Mouse (Mus musculus) heart, embryonic 12.5 days (tissue): ENCODE measurements around the gene Nkx2-5. TPM values are rescaled to one million over a fixed set of nuclear protein-coding genes. Genes with fewer than 3 reads are reported as not detected.

Source experiments
- ATAC-seq: fragments of 200-750 bp; cut with Nextera tagmentation; 2 replicates; pipeline ENCODE4 v1.8.0; 2017; ENCODE audit warnings: moderate TSS enrichment, moderate library complexity; ENCODE audit not compliant: insufficient number of reproducible peaks, low FRiP score
- H3K27ac ChIP-seq: fragments of 300-500 bp; sonication (generic); 2 replicates; pipeline ENCODE4 v1.5.1; 2016; ENCODE audit warnings: mild to moderate bottlenecking, moderate library complexity; ENCODE audit not compliant: poor library complexity, severe bottlenecking
- H3K27me3 ChIP-seq: fragments of 300-500 bp; sonication (generic); replicated peaks from 2 replicates; pipeline ENCODE4 v1.6.1; 2016; ENCODE audit warnings: mild to moderate bottlenecking, moderate library complexity
- H3K36me3 ChIP-seq: fragments of 300-500 bp; sonication (generic); 2 replicates; pipeline ENCODE4 v1.6.1; 2016; ENCODE audit warnings: mild to moderate bottlenecking, moderate library complexity
- H3K4me1 ChIP-seq: fragments of 300-500 bp; sonication (generic); replicated peaks from 2 replicates; pipeline ENCODE4 v1.6.1; 2016; ENCODE audit warnings: mild to moderate bottlenecking
- H3K4me2 ChIP-seq: fragments of 300-500 bp; sonication (generic); 2 replicates; pipeline ENCODE4 v1.6.1; 2016; ENCODE audit warnings: mild to moderate bottlenecking, moderate library complexity
- H3K4me3 ChIP-seq: fragments of 300-500 bp; sonication (generic); 2 replicates; pipeline ENCODE4 v1.5.1; 2016; ENCODE audit warnings: mild to moderate bottlenecking
- H3K9ac ChIP-seq: fragments of 300-500 bp; sonication (generic); 2 replicates; pipeline ENCODE4 v1.6.1; 2016; ENCODE audit warnings: mild to moderate bottlenecking, moderate library complexity
- H3K9me3 ChIP-seq: fragments of 300-500 bp; sonication (generic); replicated peaks from 2 replicates; pipeline ENCODE4 v1.6.1; 2016; ENCODE audit warnings: mild to moderate bottlenecking, moderate library complexity
- WGBS: fragments of 180-500 bp; shearing (Covaris S2); methylation state at CpG from one replicate; pipeline ENCODE4 v1.1.7; 2016; 5-methylcytosine and 5-hydroxymethylcytosine counted together
- polyA plus RNA-seq: library from polyadenylated mRNA; unstranded; fragments of >200 nt; fragmentation: Nextera tagmentation; extraction: Ambion mirVana; gene quantifications from 2 replicates; pipeline ENCODE4 v1.2.1, GENCODE M21; 2016

Gene Nkx2-5
- polyA plus RNA-seq, 1 experiment from 2014 or later = 200 TPM

DNA sequence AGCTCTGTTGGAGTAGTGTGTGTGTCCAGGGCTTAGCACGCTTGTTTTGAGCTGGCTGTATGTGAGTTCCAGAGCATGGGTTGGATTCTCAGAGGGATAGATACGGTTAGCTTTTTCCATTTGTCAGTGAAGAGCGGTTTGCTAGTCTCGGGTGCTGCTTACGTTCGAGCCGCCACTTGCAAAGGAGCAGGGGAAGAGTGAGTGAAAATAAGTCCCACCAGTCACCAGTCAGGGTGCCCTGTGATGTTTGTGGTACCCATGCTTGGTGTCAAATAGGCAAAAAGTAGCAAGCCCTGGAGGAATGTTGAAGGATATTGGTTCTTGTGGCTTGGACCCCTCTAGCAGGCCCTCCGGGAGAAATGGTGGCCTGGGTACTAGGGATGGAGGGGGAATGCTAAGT, 55.8 kb downstream of the Nkx2-5 start:
- WGBS = 93% methylated on average over 8 of the region's 8 CpGs
- peaks cover 87% of the 10 kb centered on the region for H3K36me3 ChIP-seq
- no peak for ATAC-seq
- no peaks in the 10 kb centered on the region for H3K27me3 ChIP-seq
- H3K27ac ChIP-seq = no peak overlapping the region
- no peaks in the 10 kb centered on the region for H3K9me3 ChIP-seq
- no peaks in the 10 kb centered on the region for H3K4me1 ChIP-seq
- no peak overlapping the region for H3K4me3 ChIP-seq
- H3K4me2 ChIP-seq = no peak overlapping the region
- H3K9ac ChIP-seq = no peak overlapping the region

Other genes with a start within 250 kb of the Nkx2-5 start
- gene Atp6v0e, start 181.8 kb downstream of the Nkx2-5 start, polyA plus RNA-seq = 176 and 193 TPM in 2 replicates
- gene Crebrf, start 129.4 kb downstream of the Nkx2-5 start, polyA plus RNA-seq = 5.4 and 7.0 TPM in 2 replicates
- 51.1 and 51.9 TPM in 2 replicates for gene Bnip1, start 63.9 kb downstream of the Nkx2-5 start, polyA plus RNA-seq
- 5.2 and 5.7 TPM in 2 replicates for gene Kifc5b, start 72.1 kb upstream of the Nkx2-5 start, polyA plus RNA-seq
- gene Phf1, start 88.0 kb upstream of the Nkx2-5 start, polyA plus RNA-seq = 9.0 and 9.4 TPM in 2 replicates
- gene Cuta, start 94.6 kb upstream of the Nkx2-5 start, polyA plus RNA-seq = 148 and 155 TPM in 2 replicates
- gene Syngap1, start 96.2 kb upstream of the Nkx2-5 start, polyA plus RNA-seq = 1.2 and 2.2 TPM in 2 replicates
- gene Zbtb9, start 128.2 kb upstream of the Nkx2-5 start, polyA plus RNA-seq = 10.3 and 10.7 TPM in 2 replicates
- 4.3 and 5.8 TPM in 2 replicates for gene Bak1, start 184.0 kb upstream of the Nkx2-5 start, polyA plus RNA-seq
- 3.1 and 4.4 TPM in 2 replicates for gene Itpr3, start 212.3 kb upstream of the Nkx2-5 start, polyA plus RNA-seq